Mouse (Mus musculus) lung, adult 2 months (tissue): ENCODE data around the gene Ppil6.

Source experiments
- CTCF ChIP-seq: fragments of 200-500 bp; IDR thresholded peaks from 2 replicates; pipeline ENCODE4 v1.5.1; 2011; ENCODE audit warnings: mild to moderate bottlenecking, low read length, control low read depth; ENCODE audit not compliant: insufficient read depth
- POLR2A ChIP-seq: fragments of 200-500 bp; IDR thresholded peaks from 2 replicates; pipeline ENCODE4 v1.6.1; 2011; ENCODE audit warnings: low read depth, mild to moderate bottlenecking, control low read depth, low read length, borderline replicate concordance; ENCODE audit errors: extremely low read depth

DNA sequence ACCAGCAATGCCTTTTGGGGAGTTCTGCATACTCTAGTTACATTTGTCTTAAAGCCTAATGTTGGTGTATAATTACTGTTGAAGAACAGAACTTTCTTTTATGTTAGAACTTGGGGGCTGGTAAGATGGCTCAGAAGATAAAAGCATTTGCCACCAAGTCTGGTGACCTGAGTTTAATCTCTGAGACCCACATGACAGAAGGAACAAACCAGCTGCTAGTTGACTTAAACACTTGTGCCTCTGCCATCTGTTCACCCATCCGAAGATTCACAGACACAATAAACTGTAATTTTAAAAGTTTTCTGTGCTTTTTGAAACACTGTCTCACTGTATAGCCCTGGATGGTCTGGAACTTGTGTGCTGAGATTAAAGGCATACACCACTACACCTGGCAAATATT is 35.5 kb downstream of the Ppil6 start:
- TF ChIP-seq CTCF (no peak), POLR2A (no peak)
